Mouse (Mus musculus) activated CD4-positive, CD25-positive, alpha-beta regulatory T cell, adult 4 months (primary cell): ENCODE measurements around the gene Erfe. TPM values are rescaled to one million over a fixed set of nuclear protein-coding genes. Genes with fewer than 3 reads are reported as not detected.

Experiments
- ATAC-seq: one replicate; pipeline ENCODE4 v1.8.0; 2017
- polyA plus RNA-seq, 2 experiments: library from polyadenylated mRNA; unstranded; fragments of 100-300 nt; shearing (Covaris generic); gene quantifications; one replicate each; pipeline ENCODE4 v1.2.1; 2017

Gene Erfe
- not detected for polyA plus RNA-seq

DNA sequence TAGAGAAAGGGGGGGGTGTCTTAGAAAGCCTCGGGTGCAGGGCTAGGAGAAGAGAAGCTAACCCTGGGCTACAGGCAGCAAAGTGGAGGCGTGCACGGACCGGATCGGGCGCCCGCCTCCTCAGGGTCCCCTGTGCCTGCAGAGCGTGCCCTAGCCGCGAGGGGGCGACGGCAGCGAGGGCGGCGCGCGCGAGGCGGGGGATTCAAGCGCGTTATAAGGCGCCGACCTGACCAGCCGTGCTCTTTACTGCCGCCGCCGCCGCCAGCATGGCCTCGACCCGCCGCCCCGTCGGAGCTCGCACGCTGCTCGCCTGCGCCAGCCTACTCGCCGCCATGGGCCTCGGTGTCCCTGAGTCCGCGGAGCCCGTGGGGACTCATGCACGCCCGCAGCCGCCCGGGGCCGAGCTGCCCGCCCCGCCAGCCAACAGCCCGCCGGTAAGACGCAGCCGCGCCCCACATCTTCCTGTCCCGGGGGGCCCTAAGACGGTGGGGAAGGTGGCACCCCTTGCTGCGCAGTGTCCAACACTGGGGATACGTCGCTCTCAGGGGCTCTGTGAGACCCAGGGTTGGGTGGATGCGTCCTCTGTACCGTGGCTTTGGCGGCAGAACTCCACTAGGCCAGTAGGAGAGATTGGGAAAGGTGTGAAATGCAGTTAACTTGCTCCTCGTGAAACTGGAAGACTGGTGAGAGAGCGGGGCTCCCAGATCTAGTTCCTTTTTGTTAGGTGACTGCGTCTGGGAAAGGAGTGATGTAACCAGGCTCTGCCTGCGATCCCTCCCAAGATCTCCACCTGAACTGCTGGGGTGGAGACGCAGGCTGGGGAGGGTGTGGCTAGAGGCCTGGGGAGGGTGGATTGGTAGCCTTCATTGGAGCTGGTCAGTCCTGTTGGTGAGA lies at the start of gene Erfe:
Erfe (plus strand) TSS at position 216 of the 894 bp plus-strand sequence.
- peak; percentile 79 for ATAC-seq

- ATAC-seq = no peak
These were observed 48.6 kb upstream of the Erfe start for GRCm38 (mm10) chr1:91317656-91318055.

- no peak for ATAC-seq
These were observed 44.3 kb upstream of the Erfe start, which contains the start of gene Espnl for GRCm38 (mm10) chr1:91321760-91322438. Gene Espnl, plus strand, starts transcription at chr1:91322075.

DNA sequence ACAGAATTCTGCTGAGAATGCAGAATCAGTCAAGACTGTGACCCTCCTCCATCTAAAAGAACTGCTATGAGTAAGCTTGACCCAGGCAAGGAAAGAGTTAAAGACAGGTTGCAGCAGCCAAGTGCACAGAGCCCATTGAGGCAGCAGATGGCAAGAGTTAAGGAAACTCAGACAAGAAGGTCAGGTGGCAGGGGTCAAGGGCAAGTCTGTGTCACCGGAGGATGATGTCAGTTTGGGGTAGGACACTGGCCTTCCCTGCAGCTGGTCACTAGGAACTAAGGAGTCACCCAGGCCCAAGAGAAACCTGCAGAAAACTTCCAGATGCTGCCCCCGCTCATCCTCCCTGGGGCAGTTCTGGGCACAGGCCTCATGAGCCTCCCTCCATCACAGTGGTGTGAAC lies 41.6 kb upstream of the Erfe start:
- no peak for ATAC-seq

GRCm38 (mm10) chr1:91325488-91326042 lies 40.7 kb upstream of the Erfe start:
- ATAC-seq = no peak

DNA sequence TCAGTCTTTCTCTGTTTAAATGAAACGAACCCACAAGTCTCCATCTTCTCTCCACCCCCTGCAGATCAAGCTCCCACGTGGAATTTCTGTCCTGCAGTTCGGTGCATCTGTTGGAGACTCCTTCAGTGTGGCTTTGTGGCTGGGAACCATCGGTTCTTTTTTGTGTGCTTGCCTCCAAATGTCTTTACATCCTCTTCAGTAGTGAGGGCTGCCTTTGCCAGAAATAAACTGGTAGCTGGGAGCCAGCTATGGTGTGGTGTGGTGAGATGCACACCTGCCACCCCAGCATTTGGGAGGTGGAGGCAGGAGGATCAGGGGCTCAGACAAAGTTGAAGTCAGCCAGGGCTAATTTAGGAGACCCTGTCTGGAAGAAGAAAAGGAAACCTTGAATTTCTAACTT lies 34.1 kb upstream of the Erfe start:
- ATAC-seq = no peak

- ATAC-seq = no peak
These were observed 32.6 kb upstream of the Erfe start for GRCm38 (mm10) chr1:91333582-91333981.

- no peak for ATAC-seq
These were observed 28.9 kb upstream of the Erfe start for GRCm38 (mm10) chr1:91337355-91337754.

- no peak for ATAC-seq
These were observed 22.2 kb upstream of the Erfe start for GRCm38 (mm10) chr1:91344001-91344400.

GRCm38 (mm10) chr1:91344921-91345685 lies 21.1 kb upstream of the Erfe start:
- ATAC-seq = no peak

DNA sequence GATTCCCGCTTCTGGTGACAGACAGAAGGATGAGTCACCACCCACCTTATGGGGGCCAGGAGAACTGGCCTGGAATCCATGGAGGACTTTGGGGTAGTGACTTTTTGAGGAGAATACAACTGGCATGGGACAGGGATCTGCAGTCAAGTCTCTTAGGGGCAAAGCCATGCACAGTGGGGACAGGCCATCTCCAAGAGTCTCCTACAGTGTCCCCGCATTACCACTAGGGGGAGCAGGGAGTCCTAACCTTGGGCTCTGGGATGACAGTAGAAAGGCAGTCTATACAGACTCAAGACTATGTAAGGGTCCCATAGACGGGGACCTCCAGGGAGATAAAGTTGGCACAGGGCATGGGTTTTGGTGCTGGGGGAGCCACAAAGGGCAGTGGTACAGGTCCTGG lies 19.3 kb upstream of the Erfe start:
- ATAC-seq = peak; percentile 61

DNA sequence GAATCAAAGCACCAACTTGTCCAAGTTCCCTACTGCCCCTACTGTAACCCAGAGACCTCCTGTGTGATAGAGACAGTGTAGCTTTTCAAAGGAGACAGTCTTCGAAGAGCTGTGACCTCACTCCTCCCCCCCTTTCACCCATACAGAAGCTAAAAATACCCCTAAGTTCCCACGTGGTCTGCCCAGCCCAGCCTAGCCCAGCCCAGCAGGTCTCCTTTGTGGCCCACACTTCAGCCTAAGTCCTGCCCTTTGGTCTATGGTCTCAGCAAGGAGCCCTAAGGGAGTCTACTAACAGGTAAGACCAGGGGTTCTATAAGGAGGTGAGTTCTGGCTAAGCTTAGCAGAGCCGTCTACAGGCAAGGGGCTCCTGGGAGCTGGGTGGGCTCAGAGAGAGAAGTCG lies 15.4 kb upstream of the Erfe start, which contains the start of gene Klhl30:
Klhl30 (plus strand) TSS at position 176 of the 400 bp plus-strand sequence.
- no peak for ATAC-seq

- ATAC-seq = no peak
These were observed 15.0 kb upstream of the Erfe start for GRCm38 (mm10) chr1:91351249-91351648.

GRCm38 (mm10) chr1:91352277-91352676 lies 14.0 kb upstream of the Erfe start:
- ATAC-seq = no peak

GRCm38 (mm10) chr1:91356105-91356504 lies 10.1 kb upstream of the Erfe start:
- ATAC-seq = no peak

GRCm38 (mm10) chr1:91362113-91362512 lies 4.1 kb upstream of the Erfe start:
- ATAC-seq = no peak

DNA sequence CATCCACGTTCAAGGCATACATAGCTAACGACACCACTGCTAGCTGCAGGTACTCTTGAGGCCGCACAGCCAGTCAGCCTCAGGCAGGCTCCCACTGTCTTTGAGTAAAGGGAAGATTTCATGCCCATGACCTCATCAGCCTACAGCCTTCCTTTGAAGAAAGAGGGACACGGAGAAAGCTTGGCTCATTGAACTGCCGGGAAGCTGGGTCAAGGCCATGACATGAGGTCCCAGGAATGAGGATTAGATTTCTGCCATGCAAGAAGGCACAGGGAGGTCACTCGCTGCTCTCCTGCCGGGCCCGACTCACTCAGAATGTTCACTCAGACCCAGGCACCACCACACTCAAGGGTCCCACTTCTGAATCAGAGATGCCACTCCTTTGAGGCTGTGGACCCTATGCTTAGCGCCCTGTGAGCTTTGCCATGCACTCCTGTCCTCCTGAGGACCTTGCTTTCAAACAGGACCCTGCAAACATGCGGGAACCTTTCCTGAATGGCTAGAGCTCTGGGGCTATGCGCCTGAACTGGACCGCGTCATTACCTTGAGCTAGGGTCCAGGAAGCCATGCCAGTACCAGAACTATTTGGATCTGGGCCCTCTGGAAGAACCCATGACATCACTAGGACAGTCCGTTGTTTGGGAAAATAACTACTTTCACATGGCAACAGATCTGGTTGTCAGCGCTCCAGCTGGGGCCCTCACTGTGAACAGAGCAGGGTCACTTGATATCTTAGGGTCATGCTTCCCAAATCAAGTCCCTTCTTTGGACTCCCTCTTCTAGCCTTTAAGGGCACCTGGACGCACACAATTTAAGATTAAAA lies 1.2 kb upstream of the Erfe start:
- no peak for ATAC-seq

- no peak for ATAC-seq
These were observed 415 bp upstream of the Erfe start for GRCm38 (mm10) chr1:91365816-91366214.

GRCm38 (mm10) chr1:91367295-91367694 lies 1.1 kb downstream of the Erfe start:
- ATAC-seq = no peak

DNA sequence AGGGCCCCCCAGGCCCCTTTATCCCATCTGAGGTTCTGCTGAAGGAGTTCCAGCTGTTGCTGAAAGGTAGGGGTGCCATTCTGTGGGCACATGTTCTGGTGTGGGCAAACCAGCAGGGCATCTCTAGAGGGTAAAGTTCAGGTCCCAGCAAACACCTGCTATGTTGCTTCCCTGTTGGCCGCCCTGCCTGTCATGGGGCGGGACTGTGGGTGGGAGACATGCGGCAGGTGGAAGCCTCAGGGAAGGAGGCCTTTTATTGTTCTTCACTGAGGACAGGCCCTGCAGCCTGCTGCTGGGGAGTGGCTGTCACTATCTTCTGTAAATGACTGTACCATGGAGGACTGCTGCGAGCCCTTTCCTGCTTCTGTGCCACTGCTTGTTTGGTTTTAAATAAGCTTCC lies 3.2 kb downstream of the Erfe start:
- ATAC-seq = no peak

DNA sequence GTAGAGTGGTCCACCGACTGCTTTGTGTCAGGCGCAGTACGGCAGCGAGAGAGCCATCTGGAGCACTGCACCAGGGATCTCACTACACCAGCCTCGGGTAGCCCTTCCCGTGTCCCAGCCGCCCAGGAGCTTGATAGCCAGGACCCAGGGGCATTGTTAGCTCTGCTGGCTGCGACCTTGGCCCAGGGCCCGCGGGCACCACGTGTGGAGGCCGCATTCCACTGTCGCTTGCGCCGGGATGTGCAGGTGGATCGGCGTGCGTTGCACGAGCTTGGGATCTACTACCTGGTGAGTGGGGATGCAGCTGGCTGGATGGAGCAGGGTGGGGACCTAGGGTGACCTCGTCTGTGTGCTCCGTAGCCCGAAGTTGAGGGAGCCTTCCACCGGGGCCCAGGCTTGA lies 3.8 kb downstream of the Erfe start:
- ATAC-seq = no peak

- no peak for ATAC-seq
These were observed 7.2 kb downstream of the Erfe start for GRCm38 (mm10) chr1:91373414-91373835.
